Mouse (Mus musculus) CD4-positive, CD25-positive, alpha-beta regulatory T cell, adult 4 months (primary cell): ENCODE measurements around the gene Kctd2. TPM values are rescaled to one million over a fixed set of nuclear protein-coding genes. Genes with fewer than 3 reads are reported as not detected.
"Not testable (repeated sequence)": the region's sequence is repeated elsewhere in the genome, so short reads cannot be mapped to it uniquely, and the experiment has no call there.

Experiments
- ATAC-seq: one replicate; pipeline ENCODE4 v1.8.0; 2017
- polyA plus RNA-seq, 2 experiments: library from polyadenylated mRNA; unstranded; fragments of 100-300 nt; shearing (Covaris generic); gene quantifications; one replicate each; pipeline ENCODE4 v1.2.1; 2017

The Kctd2 gene
- 1 to 10 TPM; 8.3 to 9.1 TPM for polyA plus RNA-seq

GRCm38 (mm10) chr11:115419531-115420237, at the start of gene Kctd2, which contains the start of gene Atp5h:
Kctd2 (plus strand) TSS chr11:115420128.
Atp5h (minus strand) TSS chr11:115419962.
- ATAC-seq = peak; percentile 98

- ATAC-seq = no peak
Measured at GRCm38 (mm10) chr11:115370368-115370767, 49.6 kb upstream of the Kctd2 start.

- ATAC-seq = no peak
Measured at GRCm38 (mm10) chr11:115371354-115371753, 48.6 kb upstream of the Kctd2 start.

GRCm38 (mm10) chr11:115372015-115372414, 47.9 kb upstream of the Kctd2 start:
- ATAC-seq = no peak

- ATAC-seq = no peak
Measured at GRCm38 (mm10) chr11:115372737-115373136, 47.2 kb upstream of the Kctd2 start.

GRCm38 (mm10) chr11:115373805-115374694, 45.9 kb upstream of the Kctd2 start:
- no peak for ATAC-seq

- ATAC-seq = no peak
Measured at GRCm38 (mm10) chr11:115374695-115375425, 45.1 kb upstream of the Kctd2 start.

GRCm38 (mm10) chr11:115376722-115377121, 43.2 kb upstream of the Kctd2 start:
- ATAC-seq = no peak

- no peak for ATAC-seq
Measured at GRCm38 (mm10) chr11:115377254-115377653, 42.7 kb upstream of the Kctd2 start.

- no peak for ATAC-seq
Measured at GRCm38 (mm10) chr11:115377854-115378253, 42.1 kb upstream of the Kctd2 start.

GRCm38 (mm10) chr11:115381276-115381675, 38.7 kb upstream of the Kctd2 start:
- no peak for ATAC-seq

GRCm38 (mm10) chr11:115381743-115382539, 38.0 kb upstream of the Kctd2 start, which contains the start of gene Cdr2l:
Cdr2l (plus strand) TSS chr11:115381916.
- ATAC-seq = no peak

GRCm38 (mm10) chr11:115382891-115383290, 37.0 kb upstream of the Kctd2 start:
- no peak for ATAC-seq

GRCm38 (mm10) chr11:115383701-115384474, 36.0 kb upstream of the Kctd2 start:
- ATAC-seq = no peak

GRCm38 (mm10) chr11:115384587-115384986, 35.3 kb upstream of the Kctd2 start:
- ATAC-seq = no peak

- not testable (repeated sequence) for ATAC-seq
Measured at GRCm38 (mm10) chr11:115386859-115387258, 33.1 kb upstream of the Kctd2 start.

- ATAC-seq = no peak
Measured at GRCm38 (mm10) chr11:115391358-115391757, 28.6 kb upstream of the Kctd2 start.

GRCm38 (mm10) chr11:115393721-115394325, 26.1 kb upstream of the Kctd2 start:
- ATAC-seq = no peak

- no peak for ATAC-seq
Measured at GRCm38 (mm10) chr11:115398085-115398484, 21.8 kb upstream of the Kctd2 start.

GRCm38 (mm10) chr11:115400126-115400525, 19.8 kb upstream of the Kctd2 start:
- ATAC-seq = no peak
